Mouse (Mus musculus): Measurements from ENCODE around the gene Creb3l1. TPM values are rescaled to one million over a fixed set of nuclear protein-coding genes. Genes with fewer than 3 reads are reported as not detected.
A peak's percentile ranks its signal among the peaks of the same experiment; 100 is the strongest.

Gene Creb3l1
- polyA plus RNA-seq, 1 experiment from 2014 or later: 1.3 TPM

GRCm38 (mm10) chr2:91959544-91960410 lies 64.5 kb downstream of the Creb3l1 start:
- H3K27ac ChIP-seq (ENCODE audit: low read length): no peak overlapping the region
- ATAC-seq (ENCODE audit: low read depth): no peak
- H3K4me3 ChIP-seq (ENCODE audit: low read depth, low read length): no peak overlapping the region

DNA sequence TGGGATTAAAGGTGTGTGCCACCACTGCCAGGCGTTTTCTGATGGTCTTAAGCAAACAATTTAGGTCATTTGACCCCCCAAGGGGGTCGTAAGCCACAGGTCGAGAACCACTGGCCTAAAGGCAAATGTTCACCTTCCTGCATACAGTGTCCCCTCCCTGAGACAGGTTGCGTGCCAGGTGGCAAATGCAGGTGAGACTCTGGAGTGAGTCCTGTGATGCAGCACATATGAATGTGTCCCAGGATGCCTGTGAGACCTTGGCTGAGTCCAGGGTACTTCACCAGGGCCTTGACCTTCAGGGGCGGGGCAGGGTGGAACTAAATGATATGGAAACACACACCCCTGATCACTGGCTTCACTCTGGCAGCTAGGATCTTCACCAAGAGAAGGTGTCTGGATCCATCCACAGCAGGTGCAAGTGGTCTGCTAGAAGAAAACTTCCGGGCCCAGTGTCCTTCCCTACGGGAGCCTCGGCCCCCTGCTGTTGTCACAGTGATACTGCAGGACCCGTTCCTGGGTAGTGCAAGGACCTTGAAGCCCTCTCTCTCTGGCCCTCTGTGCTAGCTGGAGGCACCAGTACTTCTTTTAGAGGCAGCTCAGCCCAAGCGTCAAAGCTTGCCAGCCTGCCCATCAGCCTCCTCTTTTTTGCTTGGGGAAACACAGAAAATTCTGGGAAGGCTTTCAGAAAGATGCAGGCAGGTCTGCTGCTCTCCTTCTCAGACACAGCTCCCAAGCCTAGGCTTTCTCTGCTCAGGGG lies 65.4 kb downstream of the Creb3l1 start:
- H3K4me1 ChIP-seq (ENCODE audit: control insufficient read depth, low read depth, low read length): peaks cover 77% of the 10 kb centered on the region
- H3K4me3 ChIP-seq (ENCODE audit: low read depth, low read length): no peak overlapping the region
- H3K36me3 ChIP-seq (ENCODE audit: control insufficient read depth, insufficient read depth): no peaks in the 10 kb centered on the region
- no peak for ATAC-seq (ENCODE audit: low read depth)
- H3K9ac ChIP-seq (ENCODE audit: low read depth, low read length): 0 out of 2 replicates have a peak overlapping the region, but pooled peaks have one; percentile 2
- 0 out of 2 replicates have a peak overlapping the region, but pooled peaks have one; percentile 4 for H3K4me2 ChIP-seq (ENCODE audit: low read depth, low read length)
- no peaks in the 10 kb centered on the region for H3K9me3 ChIP-seq (replicated peaks; ENCODE audit: control insufficient read depth, low read length)
- H3K27ac ChIP-seq (ENCODE audit: low read length): no peak overlapping the region
- WGBS (ENCODE audit: insufficient replicate concordance): 38% methylated on average over 10 of the region's 10 CpGs
- no peaks in the 10 kb centered on the region for H3K27me3 ChIP-seq (ENCODE audit: control insufficient read depth, insufficient read depth, low read depth, low read length)

More at GRCm38 (mm10) chr2:91959544-91960410, 64.5 kb downstream of the Creb3l1 start:
- Histone ChIP-seq H3K9ac (ENCODE audit: low read depth, low read length) (0 out of 2 replicates have a peak overlapping the region, but pooled peaks have one; percentile 2), H3K36me3 (ENCODE audit: control insufficient read depth, insufficient read depth) (no peaks in the 10 kb centered on the region), H3K4me2 (ENCODE audit: low read depth, low read length) (no peak overlapping the region), H3K4me1 (ENCODE audit: control insufficient read depth, low read depth, low read length) (peaks cover 71% of the 10 kb centered on the region), H3K27me3 (ENCODE audit: control insufficient read depth, insufficient read depth, low read depth, low read length) (0 out of 2 replicates have a peak, but pooled peaks cover 1% of the 10 kb centered on the region), H3K9me3 (replicated peaks; ENCODE audit: control insufficient read depth, low read length) (no peaks in the 10 kb centered on the region)
- 69% methylated on average over 11 of the region's 11 CpGs for WGBS (ENCODE audit: insufficient replicate concordance)

DNA sequence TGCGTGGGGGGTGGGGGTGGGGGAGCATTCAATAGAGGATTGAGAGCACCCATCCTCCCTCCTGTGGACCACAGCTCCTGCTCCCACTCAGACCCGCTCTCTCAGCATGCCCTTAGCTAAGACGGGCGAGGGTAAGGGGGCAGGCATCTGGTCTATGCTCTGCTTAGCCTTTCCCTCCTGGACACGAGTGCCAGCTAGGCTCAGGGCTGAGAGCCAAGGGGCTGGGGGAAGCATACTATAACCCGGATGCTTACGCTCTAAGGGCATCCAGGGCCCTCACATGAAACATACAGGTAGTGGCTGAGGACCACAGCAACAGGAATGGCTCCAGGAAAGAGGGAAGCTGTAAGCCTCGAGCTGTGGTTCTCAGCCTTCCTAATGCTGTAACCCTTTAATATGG lies 66.3 kb downstream of the Creb3l1 start:
- no peak for ATAC-seq (ENCODE audit: low read depth)
- Histone ChIP-seq H3K9me3 (replicated peaks; ENCODE audit: control insufficient read depth, low read length) (no peaks in the 10 kb centered on the region), H3K4me3 (ENCODE audit: low read depth, low read length) (no peak overlapping the region), H3K27me3 (ENCODE audit: control insufficient read depth, insufficient read depth, low read depth, low read length) (no peaks in the 10 kb centered on the region), H3K9ac (ENCODE audit: low read depth, low read length) (no peak overlapping the region), H3K4me1 (ENCODE audit: control insufficient read depth, low read depth, low read length) (peaks cover 81% of the 10 kb centered on the region), H3K36me3 (ENCODE audit: control insufficient read depth, insufficient read depth) (no peaks in the 10 kb centered on the region), H3K27ac (ENCODE audit: low read length) (no peak overlapping the region), H3K4me2 (ENCODE audit: low read depth, low read length) (no peak overlapping the region)
- 74% methylated on average over 8 of the region's 8 CpGs for WGBS (ENCODE audit: insufficient replicate concordance)

- no peak overlapping the region for H3K4me3 ChIP-seq (ENCODE audit: low read depth, low read length)
- no peaks in the 10 kb centered on the region for H3K27me3 ChIP-seq (ENCODE audit: control insufficient read depth, insufficient read depth, low read depth, low read length)
- H3K9ac ChIP-seq (ENCODE audit: low read depth, low read length): no peak overlapping the region; the same call in 1 of the 2 replicates
- H3K4me2 ChIP-seq (ENCODE audit: low read depth, low read length): peak overlapping the region; percentile 26
- WGBS (ENCODE audit: insufficient replicate concordance): 0% methylated on average over 4 of the region's 4 CpGs
- no peaks in the 10 kb centered on the region for H3K36me3 ChIP-seq (ENCODE audit: control insufficient read depth, insufficient read depth)
- peak; percentile 47 for ATAC-seq (ENCODE audit: low read depth)
- no peaks in the 10 kb centered on the region for H3K9me3 ChIP-seq (replicated peaks; ENCODE audit: control insufficient read depth, low read length)
- no peak overlapping the region for H3K27ac ChIP-seq (ENCODE audit: low read length)
- peaks cover 74% of the 10 kb centered on the region for H3K4me1 ChIP-seq (ENCODE audit: control insufficient read depth, low read depth, low read length)
Observed at GRCm38 (mm10) chr2:91957096-91957495, 67.2 kb downstream of the Creb3l1 start.

DNA sequence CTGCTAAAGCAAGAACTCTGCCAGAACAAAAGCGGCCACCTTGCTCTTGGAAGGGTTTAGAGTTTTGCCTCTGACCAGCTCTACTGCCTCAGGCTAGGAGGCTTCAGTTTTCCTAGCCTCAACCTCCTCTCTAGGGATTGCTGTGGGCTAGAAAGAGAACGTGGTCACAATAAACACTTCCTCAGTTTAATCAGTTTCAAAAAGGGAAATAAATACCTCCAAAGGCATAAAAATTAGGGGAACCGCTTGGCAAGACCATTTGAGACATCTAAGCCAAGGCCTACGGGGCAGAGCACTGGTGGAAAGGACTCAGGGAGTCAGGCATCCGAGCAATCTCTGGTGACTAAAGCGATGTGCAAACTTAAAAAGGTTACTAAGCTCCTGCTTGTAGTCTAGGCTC lies 68.4 kb downstream of the Creb3l1 start:
- WGBS (ENCODE audit: insufficient replicate concordance): 62% methylated on average over 6 of the region's 6 CpGs
- Histone ChIP-seq H3K4me3 (ENCODE audit: low read depth, low read length) (no peak overlapping the region), H3K36me3 (ENCODE audit: control insufficient read depth, insufficient read depth) (no peaks in the 10 kb centered on the region), H3K27ac (ENCODE audit: low read length) (no peak overlapping the region), H3K4me1 (ENCODE audit: control insufficient read depth, low read depth, low read length) (peaks cover 71% of the 10 kb centered on the region), H3K27me3 (ENCODE audit: control insufficient read depth, insufficient read depth, low read depth, low read length) (no peaks in the 10 kb centered on the region), H3K9ac (ENCODE audit: low read depth, low read length) (no peak overlapping the region), H3K4me2 (ENCODE audit: low read depth, low read length) (no peak overlapping the region), H3K9me3 (replicated peaks; ENCODE audit: control insufficient read depth, low read length) (no peaks in the 10 kb centered on the region)
- no peak for ATAC-seq (ENCODE audit: low read depth)

DNA sequence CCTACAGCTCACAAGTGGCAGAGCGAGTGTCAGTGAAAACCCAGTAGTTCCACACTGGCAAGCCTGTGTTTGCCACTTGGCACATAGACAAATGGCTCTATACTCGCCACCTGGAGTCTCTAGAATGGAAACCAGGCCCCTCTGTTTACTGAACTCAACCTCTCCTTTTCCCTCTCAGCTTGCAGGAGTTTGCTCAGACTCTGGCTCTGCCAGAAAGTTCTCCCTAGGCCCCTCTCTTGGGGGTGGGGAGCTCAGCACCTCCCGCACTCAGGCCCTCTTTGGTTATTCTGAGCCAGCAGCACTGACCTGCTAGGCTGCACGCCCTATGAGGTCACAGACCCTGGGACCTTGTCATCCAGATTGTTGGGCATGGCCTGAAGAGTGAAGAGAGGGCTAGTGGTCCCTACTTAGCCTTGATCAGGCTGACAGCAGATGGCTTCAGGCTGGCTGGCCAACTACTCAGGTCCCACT lies 69.1 kb downstream of the Creb3l1 start:
- WGBS (ENCODE audit: insufficient replicate concordance): 72% methylated on average over 4 of the region's 4 CpGs
- H3K4me1 ChIP-seq (ENCODE audit: control insufficient read depth, low read depth, low read length): peaks cover 75% of the 10 kb centered on the region
- H3K27me3 ChIP-seq (ENCODE audit: control insufficient read depth, insufficient read depth, low read depth, low read length): no peaks in the 10 kb centered on the region
- no peaks in the 10 kb centered on the region for H3K36me3 ChIP-seq (ENCODE audit: control insufficient read depth, insufficient read depth)
- H3K27ac ChIP-seq (ENCODE audit: low read length): no peak overlapping the region
- no peak for ATAC-seq (ENCODE audit: low read depth)
- H3K4me2 ChIP-seq (ENCODE audit: low read depth, low read length): no peak overlapping the region
- no peak overlapping the region for H3K4me3 ChIP-seq (ENCODE audit: low read depth, low read length)
- H3K9me3 ChIP-seq (replicated peaks; ENCODE audit: control insufficient read depth, low read length): no peaks in the 10 kb centered on the region
- no peak overlapping the region for H3K9ac ChIP-seq (ENCODE audit: low read depth, low read length)

- no peaks in the 10 kb centered on the region for H3K9me3 ChIP-seq (replicated peaks; ENCODE audit: control insufficient read depth, low read length)
- no peak; the same call in 1 of the 2 replicates for ATAC-seq (ENCODE audit: low read depth)
- H3K9ac ChIP-seq (ENCODE audit: low read depth, low read length): peak overlapping the region; percentile 26; the same call in 1 of the 2 replicates
- 33% methylated on average over 5 of the region's 5 CpGs for WGBS (ENCODE audit: insufficient replicate concordance)
- no peaks in the 10 kb centered on the region for H3K27me3 ChIP-seq (ENCODE audit: control insufficient read depth, insufficient read depth, low read depth, low read length)
- peak overlapping the region; percentile 48; the same call in 1 of the 2 replicates for H3K27ac ChIP-seq (ENCODE audit: low read length)
- H3K36me3 ChIP-seq (ENCODE audit: control insufficient read depth, insufficient read depth): no peaks in the 10 kb centered on the region
- H3K4me2 ChIP-seq (ENCODE audit: low read depth, low read length): no peak overlapping the region
- H3K4me3 ChIP-seq (ENCODE audit: low read depth, low read length): no peak overlapping the region
- H3K4me1 ChIP-seq (ENCODE audit: control insufficient read depth, low read depth, low read length): peaks cover 78% of the 10 kb centered on the region
Observed at GRCm38 (mm10) chr2:91953825-91954224, 70.5 kb downstream of the Creb3l1 start.

- peak overlapping the region; percentile 75 for H3K27ac ChIP-seq (ENCODE audit: low read length)
- peaks cover under 1% of the 10 kb centered on the region; the same call in 1 of the 2 replicates for H3K36me3 ChIP-seq (ENCODE audit: control insufficient read depth, insufficient read depth)
- no peaks in the 10 kb centered on the region for H3K9me3 ChIP-seq (replicated peaks; ENCODE audit: control insufficient read depth, low read length)
- WGBS (ENCODE audit: insufficient replicate concordance): 8% methylated on average over 15 of the region's 15 CpGs
- peak overlapping the region; percentile 68 for H3K4me2 ChIP-seq (ENCODE audit: low read depth, low read length)
- H3K27me3 ChIP-seq (ENCODE audit: control insufficient read depth, insufficient read depth, low read depth, low read length): no peaks in the 10 kb centered on the region
- H3K4me1 ChIP-seq (ENCODE audit: control insufficient read depth, low read depth, low read length): peaks cover 80% of the 10 kb centered on the region
- ATAC-seq (ENCODE audit: low read depth): peak; percentile 75
- peak overlapping the region; percentile 60 for H3K4me3 ChIP-seq (ENCODE audit: low read depth, low read length)
- peak overlapping the region; percentile 72 for H3K9ac ChIP-seq (ENCODE audit: low read depth, low read length)
Observed at GRCm38 (mm10) chr2:91950275-91951085, 73.8 kb downstream of the Creb3l1 start.

Data from liver, embryonic 16.5 days (tissue).